Mouse (Mus musculus) mouse embryonic stem cell (cell line): ENCODE measurements around the gene Elovl5.

Source experiments
- in situ Hi-C, 2 experiments: fragments of 300-500 bp; cut with MboI; formaldehyde crosslinking; loops; 1 replicate in 1 of 2; 3 replicates in 1 of 2; pipeline ENCODE4 v1.14.3; 2019 to 2020; ENCODE audit warnings: low sequenced_read_pairs in 2 of 2, low pct_unique_long_range_greater_than_20kb in 1 of 2, mixed read lengths in 1 of 2; ENCODE audit not compliant: unreplicated experiment in 1 of 2

Gene Elovl5

DNA sequence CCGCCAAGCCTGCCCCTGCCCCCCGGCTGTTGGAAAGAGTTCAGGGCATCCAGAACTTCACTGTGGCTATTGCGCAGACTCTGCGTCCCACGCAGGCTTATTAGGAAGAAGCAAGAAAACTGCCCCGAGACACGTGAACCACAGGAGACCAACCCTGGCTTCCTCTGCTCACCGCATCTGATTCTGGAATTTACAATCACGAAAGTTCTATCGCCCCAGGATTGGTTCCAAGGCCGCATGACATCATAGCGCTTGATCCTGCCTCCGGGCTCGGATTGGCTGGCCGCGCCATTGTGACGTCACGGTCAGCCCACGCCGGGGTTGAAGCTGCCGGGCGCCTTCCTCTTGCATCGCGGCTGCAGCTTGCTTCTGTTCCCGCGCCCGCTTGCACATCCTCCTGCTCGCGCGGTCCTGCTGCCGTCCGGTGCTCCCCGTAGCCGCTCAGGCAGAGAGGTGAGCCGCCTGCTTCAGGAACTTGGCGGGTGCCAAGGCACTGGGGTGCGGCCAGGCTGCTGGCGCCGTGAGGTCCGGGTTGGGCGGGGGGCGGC lies at the start of gene Elovl5:
TSS of gene Elovl5 (plus strand) at position 291 of the 548 bp plus-strand sequence.
- in situ Hi-C loops: no loop called here

DNA sequence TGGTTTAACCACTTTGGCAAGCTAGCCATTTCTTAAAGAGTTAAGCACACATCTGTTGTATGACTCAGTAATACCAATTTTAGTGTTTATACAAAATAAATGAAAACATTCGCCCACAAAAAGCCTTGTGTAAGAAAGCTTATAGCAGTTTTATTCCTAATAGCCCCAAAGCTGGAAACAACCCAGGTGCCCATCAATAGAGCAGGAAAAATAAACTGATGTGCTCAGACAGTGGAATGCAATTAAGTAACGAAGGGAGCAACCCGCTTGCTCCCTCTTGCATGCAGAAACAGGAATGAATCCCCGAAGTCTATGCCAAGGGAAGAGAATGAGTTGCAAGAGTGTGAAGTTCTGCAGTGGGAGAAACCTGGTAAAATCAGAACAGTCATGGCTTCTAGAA lies 25.7 kb upstream of the Elovl5 start:
- in situ Hi-C loops: no loop called here

DNA sequence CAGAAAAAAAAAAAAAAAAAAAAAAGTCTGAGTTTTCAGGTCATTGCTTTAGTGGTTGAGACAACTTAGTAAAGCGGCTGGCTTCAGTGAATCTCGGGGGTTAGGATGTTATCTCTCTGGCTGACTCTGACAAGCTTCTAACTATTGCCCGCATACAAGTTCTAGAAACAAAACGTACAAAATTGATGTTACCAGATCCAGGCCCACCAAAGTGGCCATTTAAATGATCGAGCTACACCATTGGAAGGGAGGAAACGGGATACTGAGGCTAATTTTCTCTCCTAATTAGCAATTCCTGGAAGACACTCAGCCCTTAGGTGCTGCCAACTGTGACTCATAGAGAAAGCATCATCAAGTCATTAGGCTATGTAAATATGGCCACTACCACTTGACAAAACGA lies 18.6 kb upstream of the Elovl5 start:
- in situ Hi-C loops: loop anchor here in 1 of 2 experiments (5.0 kb wide), 1 partner anchor 76 kb away; no protein-coding TSS in a partner anchor

GRCm38 (mm10) chr9:77904133-77904532 lies 13.0 kb upstream of the Elovl5 start:
- in situ Hi-C loops: no loop called here

GRCm38 (mm10) chr9:77909572-77910269 lies 7.4 kb upstream of the Elovl5 start:
- in situ Hi-C loops: no loop called here

DNA sequence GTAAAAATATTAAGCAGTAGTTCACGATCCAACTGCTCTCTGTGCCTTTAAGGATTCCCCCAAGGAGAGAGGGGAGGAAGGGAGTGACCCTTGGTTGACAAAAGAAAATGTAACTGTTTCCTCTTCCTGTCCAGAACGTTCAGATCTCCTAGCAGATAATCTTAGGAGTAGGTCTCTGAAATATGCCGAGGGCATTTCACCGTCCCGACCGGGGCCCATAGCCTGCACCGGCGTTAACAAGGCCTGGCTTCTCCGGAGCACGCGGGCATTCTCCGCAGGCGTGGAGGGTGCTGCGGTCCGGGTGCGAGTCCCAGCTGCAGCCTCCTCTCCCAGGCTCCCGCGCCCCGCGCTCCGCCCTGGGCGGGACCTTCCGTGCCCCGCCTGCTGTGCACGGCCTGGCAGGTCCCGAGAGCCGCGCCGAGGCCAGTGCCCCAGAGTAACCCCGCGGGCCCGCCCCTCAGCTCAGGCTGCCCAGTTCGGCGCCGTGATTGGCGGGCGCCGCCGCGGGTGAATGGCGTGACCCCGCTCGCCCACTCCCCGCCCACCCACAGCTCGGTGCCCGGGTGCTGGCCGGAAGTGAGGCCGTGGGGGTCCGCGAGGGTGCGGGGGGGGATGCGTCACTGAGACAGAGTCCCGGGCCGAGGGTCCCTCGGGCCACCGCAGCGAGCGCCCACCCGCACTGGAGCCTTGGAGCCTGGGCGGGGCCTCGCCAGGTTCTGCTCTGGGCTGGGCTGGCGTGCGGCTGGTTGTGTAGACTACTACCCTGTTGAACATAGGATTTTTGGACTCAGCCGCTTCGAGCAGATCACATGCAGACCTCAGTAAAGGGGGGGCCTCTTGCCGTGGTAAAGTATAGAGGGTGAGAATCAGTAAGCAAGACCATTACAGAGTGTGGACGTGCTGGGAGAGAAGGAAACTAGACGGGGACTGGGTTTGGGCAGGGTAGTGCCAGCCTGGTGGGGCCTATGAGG lies 6.6 kb upstream of the Elovl5 start:
- in situ Hi-C loops: no loop called here

- in situ Hi-C loops: no loop called here
Measured at GRCm38 (mm10) chr9:77911508-77912229, 5.5 kb upstream of the Elovl5 start.

DNA sequence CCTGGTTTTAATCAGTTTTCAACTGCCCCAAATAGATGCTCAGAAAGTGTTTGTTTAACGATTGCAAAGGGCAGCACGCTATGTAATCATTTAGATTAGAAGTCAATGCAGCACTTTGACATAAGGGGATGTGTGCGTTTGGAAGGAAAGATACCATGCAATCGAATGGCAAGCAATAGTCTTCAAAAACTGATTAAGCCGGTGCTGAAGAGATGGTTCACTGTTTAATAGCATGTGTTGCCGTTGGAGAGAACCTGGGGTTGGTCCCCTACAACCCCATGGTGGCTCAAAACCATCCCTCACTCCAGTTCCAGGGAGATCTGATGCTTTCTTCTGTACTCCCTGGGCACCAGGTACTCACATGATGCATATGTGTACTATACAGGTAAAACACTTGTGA lies 4.9 kb upstream of the Elovl5 start:
- in situ Hi-C loops: no loop called here

DNA sequence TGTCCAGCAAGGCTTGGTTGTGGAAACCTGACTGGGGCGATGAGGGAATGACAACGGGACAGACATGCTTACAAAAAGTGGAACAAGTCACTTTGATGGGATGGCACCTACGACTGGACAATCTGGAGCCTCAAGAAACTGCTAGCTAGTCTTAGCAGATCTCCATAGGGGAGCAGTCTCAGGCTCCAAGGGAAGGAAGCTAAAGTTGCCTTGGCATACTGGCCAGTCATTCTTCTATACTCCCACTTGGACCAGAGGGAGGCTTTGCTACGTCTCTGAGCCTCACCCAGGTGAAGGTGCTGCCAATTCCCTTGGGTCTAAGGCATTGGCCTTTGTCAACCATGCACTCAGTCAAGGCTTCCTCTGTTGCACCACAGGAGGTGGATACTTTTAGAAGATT lies 2.5 kb upstream of the Elovl5 start:
- in situ Hi-C loops: no loop called here

- in situ Hi-C loops: no loop called here
Measured at GRCm38 (mm10) chr9:77915791-77916190, 1.4 kb upstream of the Elovl5 start.

DNA sequence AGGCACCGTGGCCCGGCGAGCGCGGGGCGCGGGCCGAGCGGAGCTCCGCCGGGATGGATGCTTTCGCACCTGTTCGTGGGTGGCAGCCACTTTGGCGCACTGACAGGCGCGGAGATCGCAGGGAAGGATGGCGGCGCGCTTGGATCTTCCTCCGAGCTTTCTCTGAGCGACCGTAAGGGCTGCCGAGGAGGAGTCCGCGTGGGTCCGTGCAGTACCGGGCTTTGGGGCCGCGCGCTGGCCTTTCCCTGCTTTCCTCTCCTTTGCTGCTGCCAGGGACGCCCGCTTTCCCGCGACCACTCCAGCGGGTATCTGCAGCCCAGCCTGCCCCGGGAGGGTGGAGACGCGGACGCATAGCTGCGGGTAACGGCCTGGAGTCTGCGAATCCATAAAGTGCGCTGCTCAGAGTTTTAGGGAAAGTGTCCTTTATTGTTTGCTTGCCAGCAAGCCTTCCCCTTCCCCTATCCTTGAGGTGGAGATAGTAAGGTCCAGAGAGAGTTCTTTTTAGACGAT lies 513 bp downstream of the Elovl5 start:
- in situ Hi-C loops: no loop called here

DNA sequence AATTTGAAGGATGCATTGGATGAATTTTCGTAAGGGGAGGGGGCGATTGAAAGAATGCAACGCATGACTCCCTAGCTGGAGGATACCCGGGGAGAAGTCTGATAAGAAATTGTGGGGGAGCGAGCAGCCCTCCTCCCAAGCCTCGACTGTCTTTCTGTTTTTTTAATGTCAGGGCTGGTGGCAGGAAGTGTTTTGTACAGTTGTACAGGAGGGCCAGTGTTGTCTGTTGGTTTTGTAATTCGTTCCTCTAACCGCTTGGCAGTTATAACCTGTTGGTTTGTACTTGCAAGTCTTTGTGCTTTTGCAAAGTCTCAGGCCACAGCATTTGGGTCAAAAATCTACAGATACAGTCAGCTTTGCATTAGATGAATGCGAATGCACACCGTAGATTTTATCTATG lies 1.0 kb downstream of the Elovl5 start:
- in situ Hi-C loops: no loop called here

DNA sequence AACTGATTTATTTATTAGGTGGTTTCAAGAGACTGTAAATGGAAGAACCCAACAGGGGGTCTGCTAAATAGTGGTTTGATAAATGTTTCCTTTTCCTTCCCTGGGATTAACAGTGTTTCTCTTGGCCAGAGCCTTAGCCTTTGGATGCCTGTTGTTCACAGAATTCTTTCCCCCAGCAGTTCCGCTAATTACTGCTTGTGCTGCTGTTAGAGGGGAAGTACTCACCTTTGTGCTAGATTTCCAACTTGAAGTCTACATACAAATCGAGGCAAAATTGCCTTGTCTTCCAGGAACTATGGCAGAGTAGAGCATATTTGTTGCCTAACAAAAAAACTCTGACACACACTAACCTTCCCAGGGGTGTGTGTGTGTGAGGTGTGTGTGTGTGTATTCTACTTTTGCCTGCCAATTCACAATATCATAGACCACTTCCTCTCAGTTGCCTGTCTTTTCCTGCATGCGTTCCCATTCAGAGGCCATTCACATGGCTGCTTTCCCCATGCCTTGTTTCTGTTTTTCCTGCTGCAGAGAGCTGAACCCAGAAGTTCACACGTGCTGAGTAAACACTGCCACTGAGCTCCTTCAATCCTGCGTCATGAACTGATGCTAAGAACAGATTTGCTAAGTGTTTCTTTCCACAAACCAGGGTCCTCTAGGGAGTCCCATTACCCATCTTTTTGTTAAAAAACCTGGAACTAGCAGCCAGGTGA lies 2.0 kb downstream of the Elovl5 start:
- in situ Hi-C loops: no loop called here

DNA sequence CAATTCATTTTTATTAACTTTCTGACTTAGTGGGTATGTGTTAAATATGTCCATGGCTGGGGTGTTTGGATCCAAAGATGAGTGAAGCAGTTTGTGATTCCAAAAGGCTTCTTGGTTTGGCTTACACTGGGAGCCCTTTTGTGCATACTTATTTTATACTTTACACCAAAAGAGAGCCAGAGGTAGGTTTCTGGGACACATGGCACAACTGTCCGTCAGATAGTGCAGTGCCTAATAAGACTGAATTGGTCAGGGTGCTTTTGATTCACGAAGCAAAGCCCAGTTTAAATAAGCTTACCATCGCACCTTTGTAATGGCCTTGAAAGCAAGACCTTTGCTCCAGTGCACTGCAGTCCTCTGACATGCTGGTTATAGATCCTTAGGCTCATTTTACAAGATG lies 3.3 kb downstream of the Elovl5 start:
- in situ Hi-C loops: no loop called here

DNA sequence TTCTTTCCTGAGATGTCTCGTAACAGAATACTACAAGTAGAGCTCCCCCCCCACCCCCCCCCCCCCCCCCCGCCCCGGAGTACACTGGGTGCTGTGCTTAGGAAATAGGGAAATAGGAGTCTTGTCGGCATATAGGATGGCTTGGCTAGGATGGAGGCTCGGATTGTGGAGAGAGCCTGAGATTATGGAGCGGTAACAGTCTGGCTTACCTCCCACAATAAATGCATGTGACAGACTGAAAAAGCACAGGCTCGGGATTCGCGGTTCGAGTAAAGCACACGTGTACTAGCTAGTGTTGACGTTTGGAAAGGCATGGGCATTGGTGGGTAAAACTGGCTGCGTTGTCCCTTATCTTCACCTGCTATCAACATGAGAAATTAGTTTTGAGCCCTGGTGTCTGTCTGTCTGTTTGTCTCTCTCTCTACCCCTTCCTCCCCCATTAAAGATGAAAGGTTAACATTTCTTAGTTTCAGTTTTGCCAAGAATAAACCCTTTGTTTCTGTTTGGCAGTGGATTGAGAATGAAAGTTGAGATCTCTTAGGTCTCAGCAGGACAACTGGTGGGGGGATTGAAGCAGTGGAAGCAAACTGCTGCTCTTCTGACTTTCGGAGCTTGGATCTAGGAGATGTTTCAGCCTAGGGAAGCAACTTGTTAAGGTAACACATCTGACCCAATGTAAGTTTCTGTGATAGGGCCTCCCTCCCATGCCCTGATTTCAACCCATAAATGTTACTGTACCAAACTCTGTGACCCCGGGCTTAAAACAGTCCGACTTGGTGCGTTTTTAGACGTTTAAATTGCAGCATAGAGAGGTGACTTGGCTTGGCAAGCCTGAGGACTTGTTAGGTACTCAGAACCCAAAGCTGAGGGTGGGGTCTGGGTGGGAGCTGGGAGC lies 4.4 kb downstream of the Elovl5 start:
- in situ Hi-C loops: no loop called here

- in situ Hi-C loops: no loop called here
Measured at GRCm38 (mm10) chr9:77923774-77924173, 6.6 kb downstream of the Elovl5 start.

- in situ Hi-C loops: no loop called here
Measured at GRCm38 (mm10) chr9:77924199-77924598, 7.0 kb downstream of the Elovl5 start.
